Mouse (Mus musculus) liver, embryonic 14 days (tissue): Measurements from ENCODE around the gene Gm8797. TPM values are rescaled to one million over a fixed set of nuclear protein-coding genes. Genes with fewer than 3 reads are reported as not detected.

Source experiments
- polyA plus RNA-seq: library from polyadenylated mRNA; depleted of rRNA; stranded (reverse); fragments of >200 nt; gene quantifications from 2 replicates; pipeline ENCODE4 v1.2.3, GENCODE M21; 2012; rRNA removed

Gm8797 gene
- polyA plus RNA-seq = 1.5 and 2.1 TPM in 2 replicates

DNA sequence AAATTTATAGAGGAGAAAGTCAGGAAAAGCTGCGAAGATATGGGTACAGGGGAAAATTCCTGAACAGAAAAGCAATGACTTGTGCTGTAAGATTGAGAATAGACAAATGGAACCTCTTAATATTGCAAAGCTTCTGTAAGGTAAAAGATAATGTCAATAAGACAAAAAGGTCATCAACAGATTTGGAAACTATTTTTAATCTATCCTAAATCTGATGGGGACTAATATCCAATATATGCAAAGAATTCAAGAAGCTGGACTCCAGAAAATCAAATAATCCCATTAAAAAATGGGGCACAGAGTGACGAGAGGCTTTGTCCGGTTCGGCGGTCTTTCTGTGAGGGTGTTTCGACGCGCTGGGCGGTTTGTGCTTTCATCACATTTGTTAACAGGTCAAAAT, at the start of gene Gm8797:
TSS of gene Gm8797 (plus strand) at position 301 of the 400 bp plus-strand sequence.

